8 mouse cellular contexts compared by ENCODE assay signal in genomic region chr4:62519122-62519848, GRCm38 (mm10). TPM values are rescaled to one million over a fixed set of nuclear protein-coding genes. Genes with fewer than 3 reads are reported as not detected.
DNase-seq lines count a peak whose midpoint lies in the region; ATAC-seq and TF ChIP-seq lines count a peak whose summit lies in the region.

No protein-coding gene starts in this region.

- H3K9me3 ChIP-seq in hindbrain, embryonic 14.5 days (ENCODE audit: control insufficient read depth, low read length) = no peaks in the 10 kb centered on the region
- H3K9me3 ChIP-seq in midbrain, embryonic 15.5 days = no peaks in the 10 kb centered on the region

- no peaks in the 10 kb centered on the region for H3K27me3 ChIP-seq in liver, adult 2 months (ENCODE audit: control insufficient read depth, insufficient read depth, low read length)
- H3K27me3 ChIP-seq in hindbrain, embryonic 14.5 days (ENCODE audit: control insufficient read depth, insufficient read depth, low read length) = no peaks in the 10 kb centered on the region
- H3K27me3 ChIP-seq in midbrain, embryonic 15.5 days (replicated peaks) = no peaks in the 10 kb centered on the region

- H3K27ac ChIP-seq in liver, adult 2 months (replicated peaks; ENCODE audit: insufficient read depth, low read depth, low read length) = peak overlapping the region; percentile 87
- peak overlapping the region; percentile 75 for H3K27ac ChIP-seq in hindbrain, embryonic 14.5 days
- peak overlapping the region; percentile 79 for H3K27ac ChIP-seq in midbrain, embryonic 15.5 days

- TF ChIP-seq CTCF in liver, adult 2 months (IDR thresholded peaks at IDR 0.05; ENCODE audit: low read depth, low read length) = no peak

- WGBS in liver, adult 2 months = 1% methylated on average over 26 of the region's 26 CpGs
- 4% methylated on average over 26 of the region's 26 CpGs for WGBS in hindbrain, embryonic 14.5 days
- WGBS in midbrain, embryonic 15.5 days = under 1% methylated on average over 26 of the region's 26 CpGs

- peaks cover 27% of the 10 kb centered on the region for H3K4me1 ChIP-seq in liver, adult 2 months (ENCODE audit: control insufficient read depth, insufficient read depth, low read length)
- H3K4me1 ChIP-seq in hindbrain, embryonic 14.5 days (replicated peaks; ENCODE audit: control insufficient read depth, insufficient read depth, low read length) = peaks cover 23% of the 10 kb centered on the region
- H3K4me1 ChIP-seq in midbrain, embryonic 15.5 days = peaks cover 31% of the 10 kb centered on the region

- H3K9ac ChIP-seq in liver, adult 2 months (ENCODE audit: low read depth, low read length) = peak overlapping the region; percentile 90
- H3K9ac ChIP-seq in hindbrain, embryonic 14.5 days = peak overlapping the region; percentile 69
- peak overlapping the region; percentile 91 for H3K9ac ChIP-seq in midbrain, embryonic 15.5 days

- H3K4me3 ChIP-seq in liver, adult 2 months (ENCODE audit: insufficient read depth, low read depth, low read length) = peak overlapping the region; percentile 84
- H3K4me3 ChIP-seq in hindbrain, embryonic 14.5 days (replicated peaks; ENCODE audit: low read length) = peak overlapping the region; percentile 70
- H3K4me3 ChIP-seq in midbrain, embryonic 15.5 days = peak overlapping the region; percentile 82

- peaks cover 13% of the 10 kb centered on the region; the same call in 1 of the 2 replicates for H3K79me2 ChIP-seq in liver, adult 2 months (ENCODE audit: control insufficient read depth, insufficient read depth, low read length)

- DNase-seq in liver, adult 2 months (ENCODE audit: extremely low read depth, low read depth, low spot score) = no peak
- DNase-seq in liver = no peak
- DNase-seq in hindbrain, embryonic 14.5 days (ENCODE audit: low spot score) = no peak
- DNase-seq in adrenal gland, adult 18-20 months (ENCODE audit: low spot score in 2 of 2) = no peak
- DNase-seq in ovary, adult 18-20 months (ENCODE audit: low spot score) = no peak
- DNase-seq in layer of hippocampus, postnatal 10 days (ENCODE audit: low spot score in 2 of 2) = no peak

- no peaks in the 10 kb centered on the region for H3K36me3 ChIP-seq in liver, adult 2 months (ENCODE audit: control insufficient read depth, insufficient read depth, low read length)
- H3K36me3 ChIP-seq in hindbrain, embryonic 14.5 days (replicated peaks; ENCODE audit: control insufficient read depth, insufficient read depth) = 0 out of 2 replicates have a peak, but pooled peaks cover 7% of the 10 kb centered on the region
- H3K36me3 ChIP-seq in midbrain, embryonic 15.5 days (replicated peaks) = no peaks in the 10 kb centered on the region

- no peak; the same call in 1 of the 2 replicates for TF ChIP-seq POLR2A in liver, adult 2 months (IDR thresholded peaks at IDR 0.05; ENCODE audit: extremely low read depth, insufficient read depth, low read length)

- H3K4me2 ChIP-seq in hindbrain, embryonic 14.5 days (replicated peaks) = peak overlapping the region; percentile 58
- peak overlapping the region; percentile 79 for H3K4me2 ChIP-seq in midbrain, embryonic 15.5 days

- peak; percentile 12 for ATAC-seq in common myeloid progenitor, adult 5-6 weeks (replicated peaks; ENCODE audit: low read depth, poor library complexity, severe bottlenecking)
- ATAC-seq in hindbrain, embryonic 14.5 days (ENCODE audit: low FRiP score) = peak; percentile 82
- ATAC-seq in midbrain, embryonic 15.5 days (replicated peaks) = peak; percentile 85

RNA-seq across cellular contexts. Expression of gene Alad, which starts 0.4 kb away (rescaled TPM):
- 114 and 123 TPM in 2 replicates for total RNA-seq in liver, adult 2 months (2014; rRNA removed)
- polyA plus RNA-seq in liver, adult 2 months (2012; rRNA removed) = 328 and 437 TPM in 2 replicates
- total RNA-seq in common myeloid progenitor, adult 5-6 weeks (2017) = 38.6 and 54.8 TPM in 2 replicates
- polyA plus RNA-seq in hindbrain, embryonic 14.5 days (2014; fragmentation: Nextera tagmentation; extraction: Ambion mirVana) = 73.4 and 75.2 TPM in 2 replicates
- 71.2 and 72.1 TPM in 2 replicates for polyA plus RNA-seq in midbrain, embryonic 15.5 days (2015; fragmentation: Nextera tagmentation; extraction: Ambion mirVana)
- 100 to 1,000 TPM in 1 of 2 experiments, 10 to 100 TPM in 1; 92.6 to 112 TPM for total RNA-seq in adrenal gland, adult 18-20 months (2021)
- 10 to 100 TPM; 27.7 to 28.0 TPM for total RNA-seq in layer of hippocampus, postnatal 10 days (2021)

RNA-seq across cellular contexts. Expression of gene Pole3, which starts 5.6 kb away (rescaled TPM):
- total RNA-seq in liver, adult 2 months (2014; rRNA removed) = 11.7 and 13.4 TPM in 2 replicates
- polyA plus RNA-seq in liver, adult 2 months (2012; rRNA removed) = 9.1 and 9.3 TPM in 2 replicates
- total RNA-seq in common myeloid progenitor, adult 5-6 weeks (2017) = 84.0 and 97.3 TPM in 2 replicates
- 52.7 and 58.3 TPM in 2 replicates for polyA plus RNA-seq in hindbrain, embryonic 14.5 days (2014; fragmentation: Nextera tagmentation; extraction: Ambion mirVana)
- 58.9 and 62.2 TPM in 2 replicates for polyA plus RNA-seq in midbrain, embryonic 15.5 days (2015; fragmentation: Nextera tagmentation; extraction: Ambion mirVana)
- total RNA-seq in adrenal gland, adult 18-20 months (2021) = 10 to 100 TPM; 43.7 to 52.1 TPM
- 10 to 100 TPM; 29.4 to 30.5 TPM for total RNA-seq in layer of hippocampus, postnatal 10 days (2021)

RNA-seq across cellular contexts. Expression of gene 4933430I17Rik, which starts 5.9 kb away (rescaled TPM):
- total RNA-seq in liver, adult 2 months (2014; rRNA removed) = not detected in 2 replicates
- not detected in 2 replicates for polyA plus RNA-seq in liver, adult 2 months (2012; rRNA removed)
- total RNA-seq in common myeloid progenitor, adult 5-6 weeks (2017) = 0.41 TPM in 1 of 2 replicates, not detected in the other
- 0.24 and 0.76 TPM in 2 replicates for polyA plus RNA-seq in hindbrain, embryonic 14.5 days (2014; fragmentation: Nextera tagmentation; extraction: Ambion mirVana)
- polyA plus RNA-seq in midbrain, embryonic 15.5 days (2015; fragmentation: Nextera tagmentation; extraction: Ambion mirVana) = 0.52 and 1.2 TPM in 2 replicates
- under 1 TPM; 0.27 to 0.29 TPM for total RNA-seq in adrenal gland, adult 18-20 months (2021)
- total RNA-seq in layer of hippocampus, postnatal 10 days (2021) = under 1 TPM; 0.18 to 0.46 TPM

RNA-seq across cellular contexts. Expression of gene Hdhd3, which starts 16.0 kb away (rescaled TPM):
- total RNA-seq in liver, adult 2 months (2014; rRNA removed) = 14.0 and 14.9 TPM in 2 replicates
- 61.4 and 73.7 TPM in 2 replicates for polyA plus RNA-seq in liver, adult 2 months (2012; rRNA removed)
- total RNA-seq in common myeloid progenitor, adult 5-6 weeks (2017) = 4.3 TPM in 1 of 2 replicates, not detected in the other
- polyA plus RNA-seq in hindbrain, embryonic 14.5 days (2014; fragmentation: Nextera tagmentation; extraction: Ambion mirVana) = 11.7 and 13.3 TPM in 2 replicates
- 12.7 and 14.5 TPM in 2 replicates for polyA plus RNA-seq in midbrain, embryonic 15.5 days (2015; fragmentation: Nextera tagmentation; extraction: Ambion mirVana)
- 10 to 100 TPM in 1 of 2 experiments, 1 to 10 TPM in 1; 9.8 to 21.4 TPM for total RNA-seq in adrenal gland, adult 18-20 months (2021)
- total RNA-seq in layer of hippocampus, postnatal 10 days (2021) = 1 to 10 TPM; 7.1 to 9.4 TPM

RNA-seq across cellular contexts. Expression of gene Bspry, which starts 39.4 kb away (rescaled TPM):
- 0.09 TPM in 1 of 2 replicates, not detected in the other for total RNA-seq in liver, adult 2 months (2014; rRNA removed)
- polyA plus RNA-seq in liver, adult 2 months (2012; rRNA removed) = 0.19 and 0.26 TPM in 2 replicates
- 0.27 TPM in 1 of 2 replicates, not detected in the other for total RNA-seq in common myeloid progenitor, adult 5-6 weeks (2017)
- 0.86 and 1.2 TPM in 2 replicates for polyA plus RNA-seq in hindbrain, embryonic 14.5 days (2014; fragmentation: Nextera tagmentation; extraction: Ambion mirVana)
- 0.60 and 1.0 TPM in 2 replicates for polyA plus RNA-seq in midbrain, embryonic 15.5 days (2015; fragmentation: Nextera tagmentation; extraction: Ambion mirVana)
- total RNA-seq in adrenal gland, adult 18-20 months (2021) = 1 to 10 TPM; 3.7 to 9.6 TPM
- 1 to 10 TPM in 1 of 2 experiments, under 1 TPM in 1; 0.62 to 1.1 TPM for total RNA-seq in layer of hippocampus, postnatal 10 days (2021)

Comparison
In these comparisons a context has a peak if more than half of its experiments do, and no peak if none do; other contexts are left out.
1. ATAC-seq: peak in every context shown above with its lines; median percentile 85 in midbrain, embryonic 15.5 days; 82 in hindbrain, embryonic 14.5 days; 12 in common myeloid progenitor, adult 5-6 weeks.